20 mouse cellular contexts compared by ENCODE assay signal in the genomic region with DNA sequence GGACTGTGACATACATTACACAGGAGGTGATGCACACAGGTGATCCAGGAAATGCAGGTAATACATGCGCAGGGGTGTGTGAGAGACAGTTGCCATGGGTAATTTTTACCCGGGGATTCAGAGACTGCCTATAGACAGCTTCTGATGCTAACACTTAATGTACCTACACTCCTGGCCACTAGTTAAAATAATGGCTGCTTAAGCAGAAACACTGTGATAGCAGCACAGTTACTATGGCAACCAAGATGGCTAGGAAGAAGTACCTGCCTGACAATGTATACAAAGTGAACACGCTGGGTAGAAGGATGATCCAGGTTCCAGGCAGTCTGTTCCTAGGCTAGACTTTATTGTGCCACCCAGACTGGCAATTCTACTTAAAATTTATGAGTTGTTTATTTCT.
A peak's percentile ranks its signal among the peaks of the same experiment; 100 is the strongest.
DNase-seq lines count a peak whose midpoint lies in the region; ATAC-seq and TF ChIP-seq lines count a peak whose summit lies in the region.
"Had no signal": no experiment of that assay in that cellular context is flagged by ENCODE, and none has a peak within 500 bp of the region (broad histone marks: within the 10 kb centered on the region; RNA-seq: fewer than 3 reads in every experiment).

No protein-coding gene starts in this region.

- H3K27ac ChIP-seq in forebrain, embryonic 13.5 days: no peak overlapping the region
- no peak overlapping the region for H3K27ac ChIP-seq in forebrain, embryonic 11.5 days (ENCODE audit: low read depth, low read length)
- no peak overlapping the region for H3K27ac ChIP-seq in midbrain, embryonic 13.5 days
- no peak overlapping the region for H3K27ac ChIP-seq in midbrain, embryonic 10.5 days (replicated peaks)
- H3K27ac ChIP-seq in hindbrain, postnatal 0 days: no peak overlapping the region
- H3K27ac ChIP-seq in layer of hippocampus, adult 2 months: no peak overlapping the region
- H3K27ac ChIP-seq: gastrocnemius, adult 2 months; limb, embryonic 13.5 days; liver, embryonic 12.5 days had no signal

- H3K9me3 ChIP-seq in forebrain, embryonic 13.5 days (replicated peaks): no peaks in the 10 kb centered on the region
- H3K9me3 ChIP-seq in forebrain, embryonic 11.5 days (ENCODE audit: control insufficient read depth, low read length): no peaks in the 10 kb centered on the region
- no peaks in the 10 kb centered on the region for H3K9me3 ChIP-seq in midbrain, embryonic 13.5 days
- H3K9me3 ChIP-seq in midbrain, embryonic 10.5 days (replicated peaks): no peaks in the 10 kb centered on the region
- H3K9me3 ChIP-seq in hindbrain, postnatal 0 days (ENCODE audit: low read length): no peaks in the 10 kb centered on the region
- H3K9me3 ChIP-seq: limb, embryonic 13.5 days; liver, embryonic 12.5 days had no signal

- ATAC-seq in forebrain, embryonic 13.5 days: peak; percentile 57; the same call in 1 of the 2 replicates
- ATAC-seq in forebrain, embryonic 11.5 days (replicated peaks; ENCODE audit: low FRiP score): no peak
- peak; percentile 60 for ATAC-seq in midbrain, embryonic 13.5 days
- peak; percentile 58; the same call in 1 of the 2 replicates for ATAC-seq in hindbrain, postnatal 0 days
- ATAC-seq: inflammation-experienced regulatory T-cells, adult 6 months; liver, embryonic 12.5 days had no signal

- no peak overlapping the region for H3K4me2 ChIP-seq in forebrain, embryonic 13.5 days
- H3K4me2 ChIP-seq in forebrain, embryonic 11.5 days (ENCODE audit: low read depth, low read length, severe bottlenecking): no peak overlapping the region
- no peak overlapping the region for H3K4me2 ChIP-seq in midbrain, embryonic 13.5 days (replicated peaks)
- no peak overlapping the region for H3K4me2 ChIP-seq in hindbrain, postnatal 0 days (ENCODE audit: low read depth, low read length)
- H3K4me2 ChIP-seq: limb, embryonic 13.5 days; liver, embryonic 12.5 days had no signal

- WGBS in forebrain, embryonic 13.5 days: 78% methylated on average over 3 of the region's 3 CpGs
- WGBS in forebrain, embryonic 11.5 days: 94% methylated on average over 3 of the region's 3 CpGs
- 82% methylated on average over 3 of the region's 3 CpGs for WGBS in midbrain, embryonic 13.5 days
- WGBS in midbrain, embryonic 10.5 days: 92% methylated on average over 3 of the region's 3 CpGs
- 79% methylated on average over 3 of the region's 3 CpGs for WGBS in hindbrain, postnatal 0 days

- no peak for TF ChIP-seq CTCF in hindbrain, postnatal 0 days (IDR thresholded peaks at IDR 0.05; ENCODE audit: low read depth)
- no peak for TF ChIP-seq CTCF in layer of hippocampus, adult 2 months (conservative IDR thresholded peaks at IDR 0.05)

- no peaks in the 10 kb centered on the region for H3K36me3 ChIP-seq in forebrain, embryonic 13.5 days (ENCODE audit: poor library complexity, severe bottlenecking)
- H3K36me3 ChIP-seq in forebrain, embryonic 11.5 days (ENCODE audit: control insufficient read depth, insufficient read depth, low read length): no peaks in the 10 kb centered on the region
- no peaks in the 10 kb centered on the region for H3K36me3 ChIP-seq in midbrain, embryonic 13.5 days
- H3K36me3 ChIP-seq in midbrain, embryonic 10.5 days: no peaks in the 10 kb centered on the region
- no peaks in the 10 kb centered on the region for H3K36me3 ChIP-seq in hindbrain, postnatal 0 days (ENCODE audit: insufficient read depth, low read length)
- H3K36me3 ChIP-seq: limb, embryonic 13.5 days; liver, embryonic 12.5 days had no signal

- no peaks in the 10 kb centered on the region for H3K27me3 ChIP-seq in forebrain, embryonic 13.5 days
- H3K27me3 ChIP-seq in forebrain, embryonic 11.5 days (ENCODE audit: control insufficient read depth, insufficient read depth, low read length): no peaks in the 10 kb centered on the region
- H3K27me3 ChIP-seq in midbrain, embryonic 13.5 days: no peaks in the 10 kb centered on the region
- no peaks in the 10 kb centered on the region for H3K27me3 ChIP-seq in midbrain, embryonic 10.5 days (ENCODE audit: low read depth, poor library complexity, severe bottlenecking)
- H3K27me3 ChIP-seq in hindbrain, postnatal 0 days (ENCODE audit: insufficient read depth, low read length): no peaks in the 10 kb centered on the region
- H3K27me3 ChIP-seq: limb, embryonic 13.5 days; liver, embryonic 12.5 days had no signal

- no peak overlapping the region for H3K9ac ChIP-seq in forebrain, embryonic 13.5 days
- no peak overlapping the region for H3K9ac ChIP-seq in forebrain, embryonic 11.5 days (ENCODE audit: low read length)
- no peak overlapping the region for H3K9ac ChIP-seq in midbrain, embryonic 13.5 days (replicated peaks)
- no peak overlapping the region for H3K9ac ChIP-seq in hindbrain, postnatal 0 days (replicated peaks; ENCODE audit: low read length)
- H3K9ac ChIP-seq: limb, embryonic 13.5 days; liver, embryonic 12.5 days had no signal

- DNase-seq in forebrain, embryonic 11.5 days (ENCODE audit: low spot score): no peak
- no peak for DNase-seq in midbrain, embryonic 10.5 days (ENCODE audit: low spot score)
- DNase-seq in hindbrain, postnatal 0 days (ENCODE audit: low spot score): peak; percentile 21
- DNase-seq in layer of hippocampus, adult 2 months (ENCODE audit: low spot score in 2 of 2): no peak
- no peak for DNase-seq in testis, postnatal 14 days (ENCODE audit: low spot score)
- DNase-seq: adrenal gland, postnatal 25 days; cerebellum, adult 11 months; cerebellum, postnatal 14 days; gastrocnemius, adult 2 months; kidney, adult 18-20 months; kidney, postnatal 4 days; layer of hippocampus, adult 9-11 months; lung, adult 18-20 months; lung, postnatal 10 days; thymus, postnatal 36 days had no signal

- H3K4me3 ChIP-seq in forebrain, embryonic 13.5 days: no peak overlapping the region
- no peak overlapping the region for H3K4me3 ChIP-seq in forebrain, embryonic 11.5 days (ENCODE audit: low read depth, low read length)
- H3K4me3 ChIP-seq in midbrain, embryonic 13.5 days (replicated peaks): no peak overlapping the region
- no peak overlapping the region for H3K4me3 ChIP-seq in midbrain, embryonic 10.5 days
- H3K4me3 ChIP-seq in hindbrain, postnatal 0 days (ENCODE audit: low read length): no peak overlapping the region
- H3K4me3 ChIP-seq in layer of hippocampus, adult 2 months: no peak overlapping the region
- H3K4me3 ChIP-seq: gastrocnemius, adult 2 months; limb, embryonic 13.5 days; liver, embryonic 12.5 days had no signal

- peaks cover 11% of the 10 kb centered on the region for H3K4me1 ChIP-seq in forebrain, embryonic 13.5 days
- no peaks in the 10 kb centered on the region for H3K4me1 ChIP-seq in forebrain, embryonic 11.5 days (replicated peaks; ENCODE audit: control insufficient read depth, insufficient read depth, low read length)
- H3K4me1 ChIP-seq in midbrain, embryonic 13.5 days (replicated peaks): 0 out of 2 replicates have a peak, but pooled peaks cover 2% of the 10 kb centered on the region
- peaks cover 9% of the 10 kb centered on the region for H3K4me1 ChIP-seq in midbrain, embryonic 10.5 days
- H3K4me1 ChIP-seq in hindbrain, postnatal 0 days (ENCODE audit: insufficient read depth, low read length): no peaks in the 10 kb centered on the region
- H3K4me1 ChIP-seq: limb, embryonic 13.5 days had no signal
